Mouse (Mus musculus): ENCODE measurements at regions not wholly inside any gene's neighbourhood (a gene's known extent, or its start where the extent isn't known, plus 50 kb on each side); places are given as distances from the start of the nearest gene placed in this dataset.

DNA sequence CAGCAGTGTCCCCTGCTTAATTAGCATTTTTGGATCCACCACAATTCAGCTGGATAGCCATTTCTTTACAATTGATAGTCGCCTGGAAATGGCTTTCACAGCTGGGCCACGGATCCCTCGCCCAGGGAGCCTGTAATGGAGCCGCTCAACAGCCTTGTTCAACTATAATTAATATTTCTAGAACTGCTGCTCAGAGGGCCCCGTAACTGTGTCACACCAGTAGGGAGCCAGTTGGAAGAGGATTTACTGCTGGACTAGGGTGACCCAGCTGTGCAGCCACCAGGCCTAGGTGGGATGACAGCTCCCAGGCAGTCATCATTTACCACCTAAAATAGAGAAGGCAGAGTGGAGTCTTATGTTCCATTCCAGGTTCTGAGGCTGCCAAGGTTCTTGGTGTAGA lies 529.2 kb downstream of the Nr2f2 start:
- DNase-seq (ENCODE audit: low spot score in 2 of 2) = no peak

DNA sequence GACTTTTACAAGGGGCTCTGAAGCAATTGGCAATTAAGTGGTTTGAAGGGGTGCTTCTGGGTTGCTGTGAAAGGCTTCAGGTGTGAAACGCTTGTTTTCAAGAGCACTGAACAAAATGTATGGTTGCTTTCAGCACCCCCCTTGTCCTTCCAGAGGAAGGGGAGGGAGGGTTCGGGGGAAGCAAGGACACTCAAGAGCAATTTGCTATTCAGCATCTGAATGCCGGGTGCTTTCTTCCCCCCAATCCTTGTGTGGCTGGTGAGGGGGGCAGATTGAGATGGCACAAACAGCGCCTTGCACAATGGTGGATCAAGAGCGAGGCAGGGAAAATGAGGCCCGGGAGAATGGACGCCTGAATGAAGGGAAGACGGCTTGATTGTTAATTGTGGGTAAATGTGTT lies 539.3 kb downstream of the Nr2f2 start:
- no peak for DNase-seq (ENCODE audit: low spot score in 2 of 2)

DNA sequence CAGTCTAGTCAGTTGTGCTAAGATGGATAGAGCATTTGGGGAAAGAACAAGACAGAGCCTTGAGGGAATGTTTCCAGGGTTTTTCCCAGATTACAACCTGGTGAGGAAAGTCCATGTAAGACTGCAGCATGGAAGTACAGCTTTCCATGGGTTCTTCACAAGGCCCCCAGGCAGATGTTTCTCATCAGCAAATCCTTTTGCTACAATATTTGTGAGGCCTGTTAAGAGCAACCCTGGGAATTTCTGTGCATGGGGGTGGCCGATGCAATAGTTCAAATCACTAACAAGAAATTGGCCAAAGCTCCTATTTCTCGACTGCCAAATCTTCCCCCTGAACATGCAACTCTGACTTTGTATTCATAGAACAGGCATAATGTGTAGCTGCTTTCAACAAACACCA lies 546.0 kb downstream of the Nr2f2 start:
- no peak for DNase-seq (ENCODE audit: low spot score in 2 of 2)

DNA sequence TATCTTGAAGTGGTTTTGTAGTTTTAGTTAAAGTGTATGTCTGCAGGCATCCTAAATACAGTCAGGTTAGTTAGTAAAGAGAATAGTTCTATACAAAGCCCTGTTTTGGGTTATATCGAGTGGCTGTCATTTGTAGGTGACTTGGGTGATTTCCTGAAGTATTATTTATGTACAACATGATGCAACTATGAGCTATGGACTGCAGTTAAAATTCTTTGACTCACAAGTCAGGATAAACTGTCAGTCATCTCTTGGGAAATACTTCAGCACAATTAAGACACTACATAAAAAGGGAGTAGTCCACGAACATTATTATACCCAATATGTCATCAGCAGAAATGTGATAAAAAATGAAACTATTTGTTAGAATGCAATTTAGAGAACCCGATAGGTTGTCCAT lies 554.2 kb downstream of the Nr2f2 start:
- DNase-seq (ENCODE audit: low spot score in 2 of 2) = no peak

DNA sequence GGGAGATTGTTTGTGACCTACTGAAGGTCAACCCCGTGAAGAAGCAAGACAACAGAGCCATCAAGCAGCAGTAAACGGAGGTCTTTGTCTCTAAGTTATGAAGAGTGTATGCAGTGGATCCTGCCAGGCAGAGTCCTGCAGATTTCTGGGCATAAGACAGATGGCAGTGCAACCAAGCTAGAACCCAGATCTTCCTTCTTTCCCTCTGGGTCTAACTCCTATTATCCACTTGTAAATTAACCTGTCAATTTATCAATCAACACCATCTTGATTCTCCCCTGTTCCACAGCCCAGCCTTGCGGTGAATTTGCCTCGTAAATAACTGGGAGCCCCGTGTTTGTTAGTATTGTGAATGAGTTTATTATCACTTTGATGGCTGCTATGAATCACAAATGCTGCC lies 555.7 kb downstream of the Nr2f2 start:
- DNase-seq (ENCODE audit: low spot score in 2 of 2) = peak in 1 of 2 experiments; percentile 1

DNA sequence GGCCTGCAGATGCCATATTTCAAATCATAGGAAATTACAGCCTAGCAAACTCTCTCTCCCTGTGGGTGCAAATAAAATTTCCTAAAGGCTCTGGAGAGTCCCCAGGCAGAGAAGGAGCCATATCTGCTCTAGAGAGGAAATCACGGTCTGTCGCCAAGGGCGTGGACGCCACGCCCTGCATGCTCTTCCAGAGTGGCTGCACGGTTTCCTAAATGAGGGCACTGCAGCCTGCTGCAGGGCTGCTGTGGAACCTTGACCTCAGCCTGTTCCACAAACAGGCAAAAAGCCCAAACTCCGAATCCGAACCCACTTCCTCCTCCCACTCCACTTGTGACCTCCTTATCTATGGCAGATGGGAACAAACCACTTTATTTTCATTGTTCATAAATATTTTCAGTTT lies 559.3 kb downstream of the Nr2f2 start:
- no peak for DNase-seq (ENCODE audit: low spot score in 2 of 2)

DNA sequence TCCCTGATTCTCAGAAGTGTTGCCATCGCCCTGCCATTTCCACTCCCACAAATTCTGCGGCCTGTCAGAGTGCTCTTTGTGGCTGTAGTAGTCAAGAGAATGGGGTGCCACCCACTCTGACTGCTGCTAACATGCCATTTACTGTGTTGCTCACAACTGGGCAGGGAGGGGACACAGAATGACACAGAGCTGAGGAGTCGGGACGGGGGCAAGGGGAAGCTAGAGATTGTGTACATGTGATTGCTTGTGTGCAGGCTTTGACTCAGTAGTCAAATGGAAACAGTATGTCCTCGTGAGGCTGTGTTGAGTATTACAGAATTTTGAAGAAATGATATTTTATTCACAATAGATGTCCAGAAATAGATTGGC lies 595.6 kb downstream of the Nr2f2 start:
- no peak for DNase-seq (ENCODE audit: low spot score in 2 of 2)

DNA sequence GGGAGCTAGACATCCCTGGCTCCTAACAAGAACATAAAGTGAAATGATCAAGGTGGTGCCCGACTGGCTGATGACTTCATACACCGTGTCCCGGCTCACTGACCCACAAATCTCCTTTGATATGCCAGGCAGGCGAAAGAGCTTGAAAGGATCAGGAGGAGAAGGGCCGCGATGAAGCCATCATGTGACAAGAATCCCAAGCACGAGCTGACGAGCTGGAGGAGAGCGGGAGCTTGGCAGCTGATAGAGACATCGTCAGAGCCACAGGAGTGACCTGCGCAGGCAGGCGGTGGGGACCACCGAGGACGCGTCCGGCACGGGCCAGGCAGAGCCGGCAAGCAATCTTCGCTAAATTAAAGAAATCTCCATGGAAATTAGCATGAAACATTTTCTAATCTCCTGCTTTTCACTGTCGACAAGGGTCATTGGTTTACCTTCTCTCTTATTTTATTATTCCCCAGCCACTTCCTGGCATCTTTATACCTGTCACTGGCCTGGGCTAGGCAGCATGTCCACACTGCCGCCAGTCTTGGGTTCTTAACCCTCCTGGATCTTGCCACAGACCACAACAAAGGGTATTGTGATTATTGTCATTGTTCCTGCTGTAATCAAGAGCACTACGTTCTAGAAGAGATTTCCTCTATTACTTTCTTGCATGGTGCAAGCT lies 596.1 kb downstream of the Nr2f2 start:
- peak in 1 of 2 experiments; percentile 4 for DNase-seq (ENCODE audit: low spot score in 2 of 2)

DNA sequence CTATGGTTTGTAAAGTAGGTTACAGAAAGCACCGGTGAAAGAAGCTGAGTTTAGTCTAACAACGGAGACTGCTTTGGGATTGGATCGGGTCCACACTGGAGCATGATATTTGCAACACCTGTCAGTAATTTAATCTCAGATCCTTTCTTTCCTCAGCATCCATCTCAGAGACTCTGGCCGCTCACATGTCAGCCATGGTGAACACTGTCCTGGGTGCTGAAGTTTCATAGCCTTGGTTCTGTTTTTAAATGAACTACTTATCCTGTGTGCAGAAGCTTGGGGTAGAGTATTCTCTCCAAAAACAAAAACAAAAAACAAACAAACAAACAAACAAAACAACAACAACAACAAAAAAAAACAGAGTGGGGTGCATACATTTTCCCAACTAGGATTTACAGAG lies 600.1 kb downstream of the Nr2f2 start:
- DNase-seq (ENCODE audit: low spot score in 2 of 2) = no peak

DNA sequence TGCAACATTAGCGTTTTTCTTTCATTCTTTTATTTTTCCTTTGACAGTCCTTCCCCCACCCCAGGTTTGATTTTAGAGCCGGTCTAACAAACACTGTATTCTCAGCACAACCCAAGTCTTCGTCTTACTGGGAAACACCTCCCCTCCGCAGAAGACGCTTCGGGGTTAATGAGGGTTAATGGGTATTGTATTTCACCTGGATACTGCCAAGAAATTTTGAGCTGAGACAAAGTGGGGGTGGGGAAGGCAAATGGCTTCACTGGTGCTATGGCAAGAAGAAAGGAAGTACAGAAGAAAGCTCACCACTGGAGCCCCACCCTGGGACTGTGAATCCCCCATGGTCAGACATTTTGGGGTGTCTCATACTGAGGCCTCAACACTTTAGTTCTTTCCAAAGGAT lies 626.0 kb downstream of the Nr2f2 start:
- DNase-seq (ENCODE audit: low spot score in 2 of 2) = no peak

DNA sequence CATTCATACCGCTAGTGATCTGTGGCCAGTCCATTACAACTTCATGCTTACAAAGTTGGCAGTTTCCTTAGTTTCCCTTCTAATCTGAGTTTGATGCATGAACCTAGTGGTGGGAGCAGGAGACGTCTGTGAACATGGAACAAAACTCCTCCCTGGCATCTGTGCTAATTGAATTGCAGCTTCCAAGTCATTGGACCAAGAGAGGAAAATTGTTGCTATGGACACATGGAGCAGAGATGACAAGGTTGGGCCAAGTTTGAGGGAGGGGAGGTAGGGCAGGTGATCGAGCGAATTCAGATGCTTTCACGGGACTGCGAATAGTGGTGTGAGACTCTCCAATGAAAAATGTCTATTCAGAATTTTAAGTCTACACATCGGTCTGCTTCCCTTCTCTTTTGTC lies 627.5 kb downstream of the Nr2f2 start:
- DNase-seq (ENCODE audit: low spot score in 2 of 2) = no peak

DNA sequence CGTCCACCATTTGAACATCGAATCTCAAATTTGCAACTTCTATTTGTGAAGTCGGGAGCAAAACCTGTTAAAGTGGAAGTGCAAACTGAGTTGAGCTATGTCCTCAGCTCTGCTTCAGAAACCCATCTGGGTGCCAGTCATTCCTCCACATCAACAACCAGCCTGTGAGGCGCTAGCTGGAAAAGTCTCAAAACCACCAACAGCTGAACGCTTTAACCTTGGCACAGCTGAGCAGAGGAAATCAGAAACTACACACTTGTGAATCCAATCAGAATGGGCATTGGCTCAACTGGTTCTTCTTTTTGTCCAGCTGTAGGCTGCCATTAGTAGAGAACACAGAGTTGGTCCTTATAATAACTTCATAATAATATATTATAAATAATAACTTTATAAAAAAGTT lies 651.5 kb downstream of the Nr2f2 start:
- DNase-seq (ENCODE audit: low spot score in 2 of 2) = no peak

DNA sequence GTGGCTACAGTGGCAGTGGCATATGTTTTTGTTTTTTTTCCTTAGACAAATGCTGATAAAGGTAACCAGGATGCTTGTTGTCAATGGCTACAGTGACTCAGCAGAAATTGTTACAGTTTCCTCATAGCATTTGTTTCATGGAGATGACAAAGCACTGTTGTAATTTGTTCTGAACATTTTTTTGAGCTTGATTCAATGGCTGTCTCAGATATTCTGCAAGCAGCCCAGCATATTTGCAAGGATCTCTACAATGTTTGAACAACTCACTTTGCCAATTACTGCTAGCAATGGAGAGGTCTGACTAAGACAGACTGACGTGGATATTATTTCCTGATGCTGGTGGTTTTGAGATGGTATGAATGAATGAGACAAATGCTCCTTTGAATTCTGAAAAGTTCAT lies 696.3 kb downstream of the Nr2f2 start:
- DNase-seq (ENCODE audit: low spot score in 2 of 2) = no peak

DNA sequence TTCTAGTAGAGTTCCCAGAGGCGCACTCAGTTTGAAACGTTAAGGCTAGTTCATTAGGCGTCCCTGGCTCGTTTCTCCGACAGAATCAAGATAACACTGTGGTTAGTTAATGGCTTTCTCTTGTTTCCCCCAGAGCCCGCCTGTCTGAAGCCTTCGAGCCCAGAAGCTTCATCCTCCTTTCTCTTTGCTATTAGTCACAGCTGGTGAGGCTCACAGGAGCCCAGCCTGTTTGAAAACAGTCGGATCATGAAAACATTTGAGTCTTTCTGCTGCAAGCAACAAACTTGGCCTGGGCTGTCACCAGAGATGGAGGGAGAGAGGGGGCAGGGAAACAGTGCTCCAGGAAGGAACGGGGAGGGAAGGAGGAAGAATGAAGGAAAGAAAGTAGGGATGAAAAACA lies 711.0 kb downstream of the Nr2f2 start:
- no peak for DNase-seq (ENCODE audit: low spot score in 2 of 2)

DNA sequence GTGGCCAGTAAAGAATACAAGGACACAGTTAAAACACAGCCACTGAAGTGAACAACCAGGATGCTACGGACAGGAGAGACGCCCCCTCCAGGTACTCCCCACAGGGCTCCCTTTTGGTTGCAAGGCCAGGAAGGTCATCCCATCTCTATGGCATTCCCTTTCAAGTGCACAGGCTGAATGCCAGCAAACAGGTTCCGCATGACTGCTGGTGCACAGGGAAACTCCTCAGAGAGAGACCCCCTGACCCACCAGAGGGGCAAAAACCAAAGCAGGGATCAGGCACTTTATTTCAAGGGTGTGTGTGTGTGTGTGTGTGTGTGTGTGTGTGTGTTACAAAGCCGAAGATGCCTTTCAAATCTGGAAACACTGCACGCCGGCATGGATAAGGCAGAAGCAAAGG lies 721.1 kb downstream of the Nr2f2 start:
- DNase-seq (ENCODE audit: low spot score in 2 of 2) = no peak

DNA sequence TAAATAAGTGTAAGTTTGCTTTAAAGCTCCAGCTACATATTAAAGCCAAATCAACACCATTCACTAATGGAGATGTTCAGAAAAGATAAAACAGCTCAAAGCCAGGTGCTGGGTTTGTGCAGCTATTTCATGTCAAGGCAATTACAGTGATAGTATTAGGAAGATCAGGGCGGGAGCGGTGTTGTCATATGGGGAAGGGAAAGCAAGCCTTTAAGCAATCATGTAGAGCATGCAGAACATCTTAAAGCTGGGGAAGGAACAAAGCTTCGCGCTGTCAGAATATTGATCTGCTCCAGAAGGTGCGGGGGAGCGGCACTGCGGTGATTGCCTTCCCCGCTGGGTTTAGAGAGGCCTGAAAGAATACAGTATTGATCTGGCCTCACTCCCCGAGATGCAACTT lies 724.9 kb downstream of the Nr2f2 start:
- DNase-seq (ENCODE audit: low spot score in 2 of 2) = no peak

DNA sequence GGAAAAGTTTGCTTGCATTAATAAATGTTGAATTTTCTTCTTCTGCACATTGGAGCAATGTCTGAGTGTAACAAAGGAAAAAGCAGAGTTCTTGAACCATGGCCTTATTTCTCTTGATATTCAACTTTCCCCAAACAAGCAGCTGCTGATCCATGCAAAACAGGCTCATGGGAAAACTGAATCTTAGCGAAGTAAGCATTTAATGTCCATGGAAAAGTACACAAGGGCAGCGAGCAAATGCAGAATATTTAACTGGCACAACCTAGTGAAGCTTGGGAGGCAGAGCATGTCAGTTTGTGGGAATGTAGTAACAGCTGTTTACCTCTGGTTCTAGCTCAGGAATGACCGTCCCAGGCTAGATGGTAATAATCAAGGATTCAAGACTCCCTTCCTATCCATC lies 766.7 kb downstream of the Nr2f2 start:
- no peak for DNase-seq (ENCODE audit: low spot score in 2 of 2)

DNA sequence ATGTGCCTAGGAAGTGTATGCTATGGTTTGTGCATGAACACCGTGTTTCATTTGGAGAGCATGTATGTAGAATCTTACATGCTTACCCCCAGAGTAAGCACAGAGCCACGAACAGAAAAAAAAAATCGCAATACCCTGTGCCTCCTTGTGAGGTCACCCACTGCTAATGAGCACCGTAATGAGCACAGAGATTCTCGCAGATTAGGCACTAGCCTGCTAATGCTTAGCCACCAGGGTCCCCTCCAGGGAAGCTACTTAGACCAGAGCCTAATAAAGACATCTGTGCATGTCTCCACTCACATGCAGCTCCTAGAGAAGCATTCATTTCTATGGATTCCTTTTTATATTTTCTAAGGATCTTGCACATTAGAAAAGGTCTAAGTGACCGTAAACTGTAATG lies 780.8 kb downstream of the Nr2f2 start:
- no peak for DNase-seq (ENCODE audit: low spot score in 2 of 2)

DNA sequence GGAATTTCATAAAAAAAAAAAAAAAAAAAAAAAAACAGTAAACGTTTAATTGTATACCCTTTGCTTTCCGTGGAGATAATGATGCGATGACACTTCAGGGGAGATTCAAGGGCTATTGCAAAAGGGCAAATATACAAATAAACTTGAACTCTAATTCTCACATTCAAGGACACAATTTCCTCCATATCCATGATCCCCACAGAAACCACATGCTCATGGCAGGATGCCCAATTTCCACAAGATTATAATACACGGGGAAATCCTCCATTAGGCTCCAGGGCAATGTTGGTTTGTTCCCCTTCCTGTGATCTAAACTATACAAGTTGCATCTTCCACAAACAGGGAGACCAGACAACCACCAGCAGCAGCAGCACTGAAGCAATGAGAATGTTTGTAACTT lies 781.4 kb downstream of the Nr2f2 start:
- no peak for DNase-seq (ENCODE audit: low spot score in 2 of 2)

DNA sequence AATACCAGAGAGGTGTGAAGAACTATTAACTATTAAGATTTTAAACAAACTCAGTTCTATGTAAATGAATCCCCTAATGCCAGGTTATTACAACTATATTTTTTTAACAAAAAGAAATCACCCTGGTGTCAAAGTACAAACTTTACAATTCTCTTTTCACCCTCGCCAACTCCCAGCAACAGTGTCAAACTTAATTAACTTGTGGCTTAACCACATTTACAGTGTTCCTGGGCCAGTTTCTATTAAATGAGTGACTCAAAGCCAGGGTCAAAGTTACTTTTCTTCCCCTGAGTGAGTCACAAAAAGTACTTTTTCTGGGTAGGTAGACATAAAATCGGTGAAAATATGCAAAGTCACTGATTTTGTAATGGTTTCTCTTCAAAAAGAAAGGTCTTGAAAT lies 782.0 kb downstream of the Nr2f2 start:
- no peak for DNase-seq (ENCODE audit: low spot score in 2 of 2)

DNA sequence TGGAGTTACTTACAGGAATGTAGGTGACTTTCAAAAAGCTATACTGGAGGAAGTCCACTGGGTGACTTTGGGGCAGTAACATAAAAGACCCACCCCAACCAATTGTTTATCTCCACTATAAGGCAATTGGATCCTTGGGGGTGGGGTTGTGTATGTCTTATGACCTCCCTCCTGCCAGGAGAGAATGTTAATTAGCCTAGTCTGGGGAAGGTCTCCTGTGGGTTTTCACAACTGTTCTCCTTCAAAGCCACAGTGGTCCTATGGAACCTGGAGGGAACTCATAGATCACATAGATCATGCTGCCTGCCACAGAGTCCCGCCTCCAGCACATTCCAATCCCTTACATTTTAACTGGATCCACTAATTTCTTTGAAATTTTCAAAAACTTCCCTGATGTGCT lies 782.6 kb downstream of the Nr2f2 start:
- DNase-seq (ENCODE audit: low spot score in 2 of 2) = no peak

DNA sequence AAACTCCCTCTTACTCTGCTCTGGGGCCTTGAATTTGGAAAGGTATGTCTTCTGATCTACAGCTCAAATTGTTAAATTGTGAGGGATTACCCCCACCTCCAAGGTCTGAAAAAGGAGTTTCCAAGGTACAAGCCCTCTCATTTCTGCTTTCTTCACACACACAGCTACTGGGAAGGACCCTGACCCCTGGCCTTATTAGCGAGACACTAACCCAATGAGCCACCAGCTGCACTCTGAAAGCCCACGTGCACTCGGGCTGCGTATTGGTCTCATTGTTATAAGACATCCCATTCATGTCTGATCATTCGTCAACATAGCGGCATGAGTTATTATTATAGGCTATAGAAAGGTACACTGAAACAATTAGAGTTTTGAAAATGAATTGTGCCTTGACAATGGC lies 784.9 kb downstream of the Nr2f2 start:
- no peak for DNase-seq (ENCODE audit: low spot score in 2 of 2)

DNA sequence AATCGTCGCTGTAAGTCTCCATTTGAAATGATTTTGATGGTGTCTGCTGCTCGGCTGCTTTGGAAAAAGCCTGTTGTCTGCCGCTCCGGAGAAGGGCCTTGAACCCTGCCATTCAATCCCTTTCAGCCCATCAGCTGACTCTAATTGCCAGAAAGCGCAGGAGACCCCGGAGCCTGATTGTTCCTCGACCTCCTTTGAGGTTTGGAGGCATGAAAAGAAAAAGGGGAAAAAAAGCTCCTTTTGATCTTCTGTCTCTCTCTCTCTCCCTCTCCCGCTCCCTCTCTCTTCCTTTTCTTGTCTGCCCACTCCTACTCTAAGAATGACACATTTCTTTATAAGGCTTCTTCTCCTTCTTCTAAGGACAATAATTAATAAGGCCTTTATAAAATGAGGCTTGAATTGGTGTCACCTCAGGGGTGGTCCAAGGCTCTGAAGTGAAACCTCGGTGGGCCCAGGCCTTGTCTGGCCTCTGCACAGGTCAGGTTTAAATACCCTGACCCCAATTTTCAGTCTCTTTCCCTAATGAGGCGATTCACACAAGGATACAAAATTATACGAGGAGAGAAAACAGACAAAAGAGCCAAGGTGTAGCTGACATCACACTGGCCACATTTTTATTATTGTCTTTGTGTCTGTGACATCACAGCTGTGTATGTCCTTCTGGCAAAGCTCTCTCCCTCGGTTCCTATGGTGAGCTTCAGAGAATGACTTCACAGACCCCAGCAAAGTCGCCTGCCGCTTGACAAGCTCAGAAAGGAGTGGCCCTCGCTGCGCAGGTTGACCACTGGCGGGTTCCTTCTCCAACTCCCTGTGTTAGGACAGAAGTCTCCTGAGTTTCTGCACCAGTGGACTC lies 787.4 kb downstream of the Nr2f2 start:
- no peak for DNase-seq (ENCODE audit: low spot score in 2 of 2)

DNA sequence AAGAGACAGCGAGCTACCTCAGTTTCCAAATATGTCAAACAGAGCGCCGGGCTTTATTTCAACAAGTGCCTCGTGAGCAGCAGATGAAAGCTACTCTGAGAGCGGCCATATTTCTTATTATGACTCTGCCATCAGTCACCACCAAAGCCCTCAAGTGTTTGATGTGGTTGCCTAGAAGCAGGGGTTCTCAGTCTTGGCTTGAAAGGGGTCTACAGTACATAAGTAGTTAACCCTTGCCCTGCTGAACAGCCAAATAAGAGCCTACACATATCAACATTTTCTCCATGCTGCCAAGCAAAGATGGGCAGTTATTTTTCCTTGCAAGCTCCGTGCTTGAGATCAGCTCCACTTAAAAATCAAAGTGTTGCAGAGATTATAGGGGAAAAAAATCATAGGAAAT lies 788.8 kb downstream of the Nr2f2 start:
- no peak for DNase-seq (ENCODE audit: low spot score in 2 of 2)

All from cerebellum, postnatal 4 days (tissue).